Mouse (Mus musculus) thymus, adult 2 months (tissue): ENCODE data around the gene Zc3h6.

Source experiments
- CTCF ChIP-seq: fragments of 200-500 bp; IDR thresholded peaks from 2 replicates; pipeline ENCODE4 v1.5.1; 2012; ENCODE audit warnings: mild to moderate bottlenecking, control low read depth, low read length, moderate library complexity, borderline replicate concordance; ENCODE audit not compliant: control insufficient read depth, poor library complexity, insufficient read depth; ENCODE audit errors: extremely low read depth
- POLR2A ChIP-seq: fragments of 200-500 bp; IDR thresholded peaks from 2 replicates; pipeline ENCODE4 v1.6.1; 2012; ENCODE audit warnings: mild to moderate bottlenecking, low read length, control low read depth, moderate library complexity; ENCODE audit not compliant: control insufficient read depth, poor library complexity, insufficient read depth; ENCODE audit errors: extremely low read depth

GRCm38 (mm10) chr2:128947962-128948588, 19.1 kb upstream of the Zc3h6 start:
- TF ChIP-seq CTCF (no peak), POLR2A (no peak)
